Mouse (Mus musculus) A20 (cell line): Measurements from ENCODE around the gene Rad23a.
A peak's percentile ranks its signal among the peaks of the same experiment; 100 is the strongest.

ENCODE experiments used
- DNase-seq: peaks from one replicate; pipeline ENCODE4 v3.0.0-alpha.2; 2011; ENCODE audit warnings: low read depth, low spot score

The Rad23a gene

DNA sequence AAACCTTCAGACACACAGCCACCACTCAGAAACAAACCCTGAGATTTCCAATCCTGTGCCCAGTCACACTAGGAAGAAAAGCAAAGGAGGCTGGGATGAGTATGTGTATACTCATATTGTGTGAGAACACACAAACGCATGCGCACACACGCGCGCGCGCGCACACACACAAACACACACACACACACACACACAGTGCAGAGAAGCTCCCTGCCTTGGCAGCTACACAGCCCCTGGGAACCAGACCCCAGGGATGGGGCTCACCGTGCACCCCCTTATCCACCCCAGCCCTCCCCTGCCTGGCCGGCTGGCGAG is 26.3 kb downstream of the Rad23a start:
- DNase-seq: no peak

DNA sequence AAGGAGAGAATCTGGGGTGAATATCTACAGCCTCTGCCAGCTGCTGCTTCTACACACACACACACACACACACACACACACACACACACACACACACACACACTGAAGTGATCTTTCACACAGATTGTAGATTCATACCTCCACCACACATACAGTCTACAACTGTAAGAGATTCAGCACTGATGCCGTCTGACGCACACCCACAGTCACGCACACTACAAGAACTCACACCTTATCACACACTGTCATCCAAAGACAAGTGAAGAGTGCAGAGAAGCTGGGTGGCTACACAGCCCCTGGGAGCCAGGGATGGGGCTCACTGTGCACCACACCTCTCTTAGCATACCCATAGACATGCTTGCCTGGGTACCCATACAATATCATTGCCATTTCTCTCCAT is 26.6 kb downstream of the Rad23a start:
- no peak for DNase-seq

DNA sequence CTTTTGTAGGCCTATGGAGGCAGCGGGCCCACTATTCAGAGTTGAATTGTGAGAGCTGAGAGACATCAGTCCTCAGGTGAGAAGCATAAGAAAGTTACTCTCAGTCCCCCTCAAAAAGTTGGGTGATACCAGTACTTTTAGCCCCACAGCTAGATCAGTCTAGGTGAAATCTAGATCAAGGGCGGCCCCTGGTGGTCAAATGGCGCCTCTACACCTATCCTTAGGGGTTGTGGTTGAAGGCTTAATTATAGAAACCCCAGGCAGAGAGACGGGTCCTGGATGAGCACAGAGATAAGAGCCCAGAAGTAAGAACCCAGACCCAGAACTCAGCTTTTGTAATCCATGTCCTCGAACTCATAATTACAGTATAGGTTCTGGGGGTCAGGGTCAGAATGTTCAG is 27.4 kb downstream of the Rad23a start:
- peak; percentile 71 for DNase-seq

DNA sequence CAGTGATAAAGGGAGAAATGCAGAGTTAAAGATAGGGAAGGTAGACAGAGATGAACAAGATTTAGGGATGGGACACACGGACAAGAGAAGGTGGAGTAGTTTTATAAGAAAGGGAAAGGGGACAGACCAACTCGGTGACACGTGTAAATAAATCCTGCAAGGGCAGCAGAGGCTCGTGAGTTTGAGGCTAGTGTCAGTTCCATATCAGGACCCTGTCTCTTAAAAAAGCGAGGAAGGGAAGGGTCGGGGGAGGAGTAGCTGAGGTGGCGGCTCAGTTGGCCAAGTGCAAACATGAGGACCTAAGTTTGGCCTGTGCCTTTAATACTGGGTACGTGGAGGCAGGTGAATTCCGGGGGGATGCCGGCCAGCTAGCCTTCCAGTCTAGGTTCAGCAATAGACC is 29.2 kb downstream of the Rad23a start:
- DNase-seq: no peak

DNA sequence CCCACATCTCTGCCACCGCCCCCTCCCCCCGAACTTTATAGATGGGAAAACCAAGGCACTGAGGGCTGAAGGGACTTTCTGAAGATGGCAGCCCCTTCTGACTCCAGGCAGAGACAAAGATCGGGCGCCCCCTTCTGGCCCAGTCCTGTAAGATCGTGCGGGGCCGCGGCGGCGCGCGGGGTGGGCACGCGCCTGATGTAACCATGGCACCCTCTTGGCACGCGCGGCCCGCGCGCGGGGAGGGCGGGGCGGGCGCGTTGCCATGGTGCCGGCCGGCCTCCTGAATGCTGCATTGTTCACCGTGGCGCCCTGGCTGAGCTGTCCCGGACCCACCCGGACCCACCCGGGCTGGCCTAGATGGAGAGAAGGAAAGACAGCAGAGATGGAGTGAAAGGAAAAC is 29.6 kb downstream of the Rad23a start:
- peak; percentile 89 for DNase-seq

DNA sequence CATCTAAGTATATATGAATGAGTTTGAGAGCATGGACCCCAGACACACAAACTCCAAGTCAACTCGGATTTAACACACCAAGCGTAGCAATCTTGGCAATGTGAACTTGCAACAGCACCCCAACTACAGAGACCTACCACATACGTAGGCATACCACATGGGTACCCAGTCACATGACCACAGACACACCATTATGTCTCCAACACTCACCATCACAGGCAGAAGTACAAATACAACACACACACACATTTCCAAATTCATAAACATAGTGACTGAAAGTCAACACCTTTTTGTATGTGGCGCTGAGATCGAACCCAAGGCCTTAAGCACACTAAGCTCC is 30.6 kb downstream of the Rad23a start:
- no peak for DNase-seq

DNA sequence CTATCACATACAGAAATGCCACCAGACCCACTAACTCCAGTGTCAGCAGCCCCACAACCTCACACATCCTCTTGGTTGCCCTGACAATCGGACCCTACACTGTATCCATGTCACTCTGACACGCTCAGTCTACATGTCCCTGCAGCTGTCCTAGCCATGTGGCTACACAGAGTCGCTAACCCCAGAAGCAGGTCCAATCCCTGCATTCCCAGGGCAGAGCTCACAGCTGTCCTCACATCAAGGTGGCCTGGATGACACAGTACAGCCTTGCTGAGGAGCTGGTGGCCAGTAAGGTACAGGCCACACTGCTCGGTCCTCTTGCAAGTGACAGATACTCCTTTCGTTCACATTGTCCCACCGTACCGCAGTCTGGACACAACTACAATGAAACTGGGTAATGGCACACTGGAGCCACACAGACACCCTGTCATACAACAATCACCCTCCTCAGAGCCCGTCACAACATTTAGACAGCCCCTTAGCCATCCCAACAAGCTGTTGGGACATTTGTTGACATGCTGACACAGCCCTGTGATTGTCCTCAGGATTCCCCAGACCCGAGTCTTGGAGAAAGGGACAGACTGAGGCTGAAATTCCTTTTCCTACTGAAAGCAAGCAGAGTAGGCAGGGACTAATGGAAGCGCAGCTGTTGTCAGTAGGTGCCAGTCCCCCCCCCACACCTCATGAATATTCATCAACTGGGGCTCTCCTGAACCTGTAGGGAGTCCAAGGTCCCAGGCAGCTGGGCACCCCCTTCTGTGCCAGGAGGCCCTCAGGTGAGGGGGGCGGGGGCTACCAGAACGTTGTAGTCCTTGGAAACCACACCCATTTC is 31.1 kb downstream of the Rad23a start:
- no peak for DNase-seq

DNA sequence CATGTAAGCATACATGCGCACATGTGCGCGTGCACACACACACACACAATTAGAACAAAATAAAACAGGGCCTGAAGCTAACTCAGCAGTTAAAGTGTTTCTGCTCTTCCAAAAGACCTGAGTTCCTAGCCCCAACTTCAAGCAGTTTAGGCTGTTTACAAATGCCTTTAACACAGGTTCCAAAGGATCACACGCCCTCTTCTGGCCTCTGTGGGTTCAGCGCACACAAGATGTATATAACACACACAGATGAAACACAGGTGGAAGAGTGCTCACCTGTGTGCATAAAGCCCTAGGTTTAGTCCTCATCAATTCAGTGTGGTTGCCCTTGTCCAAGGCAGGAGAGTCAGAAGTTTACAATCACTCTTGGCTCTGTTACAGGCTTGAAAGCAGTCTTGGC is 34.4 kb downstream of the Rad23a start:
- DNase-seq: no peak

DNA sequence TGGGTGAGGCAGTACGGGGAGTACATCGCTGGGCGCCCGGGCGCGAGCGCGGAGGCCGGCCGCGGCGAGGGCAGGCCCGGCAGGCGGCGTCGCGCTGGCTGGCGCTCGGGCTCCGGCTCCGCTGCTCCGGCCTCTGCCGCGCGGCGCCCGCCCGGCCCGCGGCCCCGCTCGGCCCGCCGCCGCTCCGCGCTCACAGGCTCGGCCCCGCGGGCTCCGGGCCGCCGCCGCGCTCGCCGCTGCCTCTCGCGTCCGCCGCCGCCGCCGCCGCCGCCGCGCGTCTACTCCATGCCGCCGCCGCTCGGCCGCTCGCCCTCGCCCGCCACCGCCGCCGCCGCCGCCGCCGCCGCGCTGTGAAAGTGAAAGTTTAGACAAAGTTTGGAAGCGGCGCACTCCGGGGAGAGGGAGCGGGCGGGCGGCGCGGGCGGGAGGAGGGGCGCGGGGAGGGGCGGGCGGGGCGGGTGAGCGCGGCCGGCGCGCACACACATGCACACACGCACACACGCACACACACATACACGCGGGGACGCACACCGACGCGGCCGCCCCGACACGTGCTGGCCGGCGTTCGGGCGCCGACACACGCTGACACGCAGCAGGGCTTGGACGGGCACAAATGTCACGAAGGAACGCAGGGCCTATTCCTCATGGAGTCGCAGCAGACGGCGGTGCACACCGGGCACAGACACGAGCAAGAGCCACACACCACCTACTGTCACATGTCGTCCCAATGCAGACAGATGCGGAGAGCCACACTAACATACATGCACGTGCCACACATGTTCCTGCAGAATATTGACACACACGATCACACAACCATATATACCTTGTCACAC is 40.2 kb downstream of the Rad23a start, which contains the start of gene Nfix:
Gene Nfix, minus strand, starts transcription at position 346 of the 833 bp plus-strand sequence.
- DNase-seq: peak; percentile 59

DNA sequence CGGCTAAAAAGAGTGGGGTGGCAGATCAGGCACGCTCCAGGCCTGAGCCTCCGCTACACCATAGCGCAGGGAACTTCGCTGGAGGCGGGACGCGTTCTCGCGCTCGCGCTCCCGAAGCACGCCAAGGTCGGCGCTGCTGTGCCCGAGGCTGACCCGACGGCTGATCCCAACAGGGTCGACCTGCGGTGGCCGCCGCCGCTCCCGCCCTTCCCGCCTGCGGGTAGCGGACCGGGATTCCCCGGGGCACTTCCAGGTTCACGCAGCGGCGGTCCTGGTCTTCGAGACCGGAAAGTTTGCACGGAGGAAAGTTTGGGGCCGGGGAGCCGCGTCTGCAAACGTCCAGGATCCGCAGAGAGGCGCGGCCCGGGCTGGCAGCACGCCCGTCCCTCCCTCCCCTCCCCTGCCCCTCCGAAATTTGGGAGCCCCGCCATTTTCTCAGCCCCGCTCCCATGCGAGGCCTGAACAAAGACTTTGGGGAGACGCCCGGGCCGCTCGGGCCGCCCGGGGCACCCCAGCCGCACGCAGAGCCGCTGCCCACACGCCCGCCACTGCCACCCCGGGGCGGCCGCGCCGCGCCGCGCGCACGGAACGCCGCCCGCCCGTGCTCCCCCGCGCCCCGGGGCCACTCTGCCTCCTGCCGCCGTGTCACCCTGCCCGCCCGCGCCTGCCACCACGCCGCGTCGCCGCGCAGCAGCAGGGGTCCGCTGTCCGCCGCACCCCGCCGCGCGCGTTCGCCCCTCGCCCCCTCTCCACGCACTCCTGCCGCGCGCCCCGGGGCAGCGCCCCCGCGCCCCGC is 41.1 kb downstream of the Rad23a start:
- peak; percentile 26 for DNase-seq

DNA sequence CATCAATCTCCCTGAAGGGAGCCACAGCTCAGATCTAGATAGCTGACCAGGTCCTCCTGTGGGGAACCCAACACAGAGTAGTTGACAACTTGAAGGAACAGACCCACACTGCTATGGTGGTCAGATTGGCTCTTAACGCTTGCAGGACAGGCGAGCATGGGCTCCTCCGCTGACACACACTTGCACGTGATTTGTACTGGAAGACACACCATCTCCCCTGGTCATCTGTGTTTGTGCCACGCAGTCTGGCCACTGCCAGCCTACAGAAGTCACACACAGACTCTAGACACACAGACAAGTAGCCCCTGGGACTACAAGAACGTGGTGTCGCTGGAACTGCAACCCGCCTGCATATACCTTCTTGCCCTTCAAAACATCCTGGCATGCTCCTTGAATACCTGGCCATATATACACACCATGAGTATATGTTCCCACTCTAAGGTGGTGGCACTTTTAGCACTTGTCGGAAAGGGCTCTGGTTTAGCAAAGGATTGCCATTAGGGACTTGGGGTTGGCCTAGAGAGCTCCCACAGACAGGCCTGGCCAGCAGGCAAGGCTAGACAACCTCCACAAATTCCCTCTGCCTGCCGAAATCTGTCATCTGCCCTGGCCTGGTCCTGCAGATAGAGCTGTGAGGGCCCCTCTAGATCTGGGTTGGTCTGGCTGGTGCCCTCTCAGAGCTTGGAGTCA is 41.9 kb downstream of the Rad23a start:
- DNase-seq: no peak

DNA sequence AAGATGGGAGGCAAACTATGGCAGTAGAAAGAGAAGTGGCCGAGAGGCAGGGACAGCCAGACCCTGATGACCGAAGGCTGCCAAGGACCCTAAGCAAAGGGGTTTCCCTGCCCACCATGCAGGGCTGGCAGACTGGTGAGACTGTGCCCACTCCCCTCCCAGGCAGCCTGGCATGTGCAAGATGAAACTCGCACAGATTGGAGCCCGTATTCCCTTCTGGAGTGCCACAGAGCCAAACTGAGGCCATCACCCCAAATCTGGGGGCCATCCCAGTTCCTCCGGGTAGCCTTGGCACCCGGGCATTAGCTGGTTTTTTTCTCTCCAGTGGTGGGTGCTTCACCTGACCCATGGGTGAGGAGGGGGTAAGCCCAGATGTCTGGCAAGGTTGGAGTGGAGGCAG is 42.5 kb downstream of the Rad23a start:
- no peak for DNase-seq

DNA sequence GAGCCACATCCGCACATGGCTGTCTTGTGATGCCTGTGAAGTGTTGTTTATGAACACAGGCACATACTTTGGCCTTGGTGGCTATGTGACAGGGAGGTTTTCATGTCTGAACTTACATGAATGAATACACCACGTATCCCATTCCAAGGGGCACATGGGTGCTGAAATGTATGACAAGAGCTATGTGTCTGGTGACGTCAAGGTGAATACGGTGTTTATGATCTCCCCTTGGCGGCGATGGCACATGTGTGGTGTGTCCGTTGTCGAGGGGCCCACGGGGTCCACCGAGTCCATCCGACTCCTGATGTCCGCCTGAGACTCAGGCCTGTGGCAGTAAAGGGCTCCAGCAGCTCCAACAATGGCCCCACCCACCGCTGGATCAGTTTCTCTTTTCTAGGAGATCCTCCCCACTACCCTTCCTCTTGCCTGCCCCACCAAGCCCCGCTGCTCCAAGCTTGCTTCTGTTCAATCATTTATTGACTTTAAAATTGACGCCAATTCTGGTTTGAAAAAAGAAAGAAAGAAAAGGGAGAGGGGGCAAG is 43.1 kb downstream of the Rad23a start:
- DNase-seq: no peak

DNA sequence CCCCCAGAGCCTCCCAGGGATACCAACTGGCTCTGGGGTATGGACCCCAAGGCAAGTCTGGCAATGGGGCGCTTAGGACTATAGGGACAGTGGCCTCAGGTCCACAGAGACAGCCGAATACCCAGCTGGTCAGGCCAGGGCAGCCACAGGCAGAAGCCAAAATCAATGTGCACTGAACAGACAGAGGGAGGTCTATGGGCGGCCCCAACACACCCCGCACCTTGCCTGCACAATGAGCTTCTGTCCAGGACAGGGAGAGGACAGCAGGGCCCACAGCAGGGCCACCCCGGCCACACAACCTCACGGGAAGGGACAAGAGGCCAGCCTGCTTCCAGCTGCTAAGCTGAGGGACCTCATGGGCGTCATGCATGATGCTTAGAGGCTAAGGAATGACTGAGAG is 46.0 kb downstream of the Rad23a start:
- DNase-seq: no peak

DNA sequence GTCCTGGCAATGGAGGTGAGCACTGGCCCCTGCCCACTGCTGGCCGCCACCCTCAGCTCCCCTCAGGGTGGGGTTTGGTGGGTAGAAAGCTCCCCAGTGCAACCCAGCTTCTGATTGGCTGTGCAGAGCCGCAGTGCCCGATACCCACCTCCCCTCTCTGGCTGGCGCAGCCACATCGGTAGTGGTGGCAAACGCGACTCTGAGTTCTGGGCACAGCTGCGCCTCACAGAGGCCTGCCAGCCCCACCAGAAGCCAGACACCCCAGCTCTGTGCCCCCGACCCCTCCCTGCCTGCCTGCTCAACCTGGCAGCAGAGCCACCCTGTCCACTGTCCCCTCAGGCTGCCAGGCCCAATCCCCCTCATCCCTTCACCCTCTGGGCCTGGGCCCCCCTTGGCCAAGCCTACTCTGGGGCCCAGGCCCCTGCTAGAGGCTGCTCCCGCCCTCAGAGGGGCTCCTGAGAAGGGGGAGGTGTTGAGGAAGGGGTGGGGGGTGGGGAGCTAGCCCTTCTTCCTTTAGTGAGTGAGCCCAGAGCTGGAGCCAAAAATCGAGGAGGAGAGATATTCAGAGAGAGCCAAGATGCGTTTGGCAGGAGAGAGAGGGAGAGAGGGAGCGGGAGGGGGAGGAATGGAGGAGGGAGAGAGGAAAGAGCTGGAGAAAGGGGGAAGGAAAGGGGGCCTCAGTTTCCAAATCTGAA is 46.5 kb downstream of the Rad23a start:
- DNase-seq: no peak

DNA sequence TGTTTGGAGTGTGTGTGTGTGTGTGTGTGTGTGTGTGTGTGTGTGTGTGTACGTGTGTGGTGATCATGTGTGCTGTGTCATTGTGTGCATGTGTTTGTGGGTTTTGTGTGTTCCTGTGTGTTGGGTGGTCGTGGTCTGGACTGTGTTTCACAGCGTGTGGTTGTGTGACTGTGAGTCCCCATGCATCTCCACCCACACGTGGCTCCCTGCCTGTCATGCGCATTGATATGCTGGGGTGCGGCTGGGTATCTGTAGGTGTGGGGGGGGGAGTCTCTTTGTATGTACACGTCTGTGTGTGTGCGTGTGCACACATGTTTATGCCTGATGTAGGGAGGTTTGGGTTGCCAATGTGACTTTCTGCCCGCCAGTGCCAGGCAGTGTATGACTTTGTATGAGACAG is 47.3 kb downstream of the Rad23a start:
- no peak for DNase-seq

DNA sequence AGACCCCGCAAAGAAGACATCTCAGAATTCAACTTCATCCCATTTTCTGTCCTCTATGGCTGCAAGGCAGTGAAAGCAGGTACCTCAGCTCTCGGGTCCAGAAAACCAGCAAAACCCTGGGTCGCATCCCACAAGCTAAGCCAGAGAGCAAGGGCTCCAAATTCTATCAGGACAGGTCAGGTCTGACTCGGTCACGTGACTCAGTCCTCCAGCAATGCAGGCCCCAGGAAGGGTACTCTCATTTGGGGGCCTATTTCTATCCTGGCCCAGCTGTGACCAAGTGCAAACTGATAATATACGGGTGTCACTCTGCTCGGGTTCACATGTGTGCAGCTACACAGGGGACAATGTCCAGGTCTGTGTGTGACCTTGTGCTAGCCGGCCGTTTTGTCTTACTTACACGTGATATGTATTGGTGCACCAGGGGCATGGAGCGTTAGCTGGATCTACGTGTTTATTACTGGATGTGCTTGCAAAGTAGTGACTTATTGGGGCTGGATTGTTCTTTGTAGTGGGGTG is 48.0 kb downstream of the Rad23a start:
- DNase-seq: no peak

DNA sequence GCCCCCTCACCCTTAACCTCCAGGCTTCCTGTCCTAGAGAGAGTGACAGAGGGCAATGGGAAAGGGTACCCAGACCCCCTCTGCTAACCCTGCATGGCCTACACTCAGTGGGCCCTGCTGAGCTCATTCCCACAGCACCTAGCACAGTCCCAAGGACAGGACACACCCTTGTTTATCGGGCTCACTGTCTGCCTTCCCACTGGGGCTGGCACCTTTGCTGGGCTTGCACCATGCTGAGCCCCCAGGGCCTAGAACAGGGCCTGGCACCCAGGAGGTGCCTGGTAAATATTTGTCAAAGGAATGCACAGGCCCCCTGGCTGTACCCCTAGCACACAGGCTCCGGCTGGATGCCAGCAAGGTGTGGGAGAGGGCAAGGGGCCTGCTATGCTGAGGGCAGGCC is 49.9 kb downstream of the Rad23a start:
- no peak for DNase-seq

DNA sequence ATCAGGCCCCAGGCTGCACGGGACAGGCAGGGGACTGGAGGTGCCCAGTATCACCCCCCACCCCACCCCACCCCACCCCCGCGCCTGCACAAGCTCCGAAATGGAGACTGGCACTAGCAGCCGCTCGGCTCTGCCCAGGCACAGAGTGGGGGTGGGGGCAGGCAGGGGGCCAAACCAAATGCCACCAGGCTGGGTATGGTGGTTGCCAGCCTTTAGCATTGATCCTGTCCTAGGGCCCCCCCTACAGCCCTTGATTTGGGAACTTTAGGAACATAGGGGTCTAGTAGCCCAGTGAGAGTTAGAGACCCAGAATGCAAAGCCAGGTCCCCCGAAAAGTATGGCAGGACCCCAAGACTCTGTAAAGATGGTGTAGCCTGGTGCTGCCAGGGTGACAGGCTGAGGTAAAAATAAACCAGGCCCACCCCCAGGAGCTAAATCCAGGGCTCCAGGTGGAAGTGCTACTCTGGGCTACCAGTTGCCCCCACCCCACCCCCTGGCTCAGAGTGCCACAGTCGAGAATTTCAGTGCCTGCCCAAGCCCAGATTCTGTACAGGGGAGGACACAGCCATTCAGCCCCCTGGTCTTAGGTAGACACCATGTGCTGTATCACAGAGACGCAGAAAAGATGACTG is 50.5 kb downstream of the Rad23a start:
- no peak for DNase-seq

DNA sequence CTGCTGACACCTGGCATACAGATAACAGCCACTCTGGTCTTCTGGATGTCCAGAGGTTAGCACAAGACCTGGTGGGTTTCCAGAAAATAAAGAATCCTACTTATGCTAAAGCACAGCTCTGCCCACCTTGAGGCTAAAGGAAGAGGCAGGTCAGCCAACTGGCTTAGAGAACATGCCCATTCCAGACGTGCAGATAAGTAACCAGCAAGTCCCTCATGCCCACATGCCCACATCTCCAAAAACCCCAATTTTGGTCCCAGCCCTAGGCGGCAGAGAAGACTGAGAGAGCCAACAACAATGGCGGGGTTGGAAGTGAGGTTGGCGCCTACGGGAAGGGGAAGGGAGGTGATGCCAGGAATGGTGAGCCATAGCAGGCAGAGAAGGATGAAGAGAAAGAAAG is 51.1 kb downstream of the Rad23a start:
- DNase-seq: no peak
